Mouse (Mus musculus): Measurements from ENCODE around the gene Carm1. TPM values are rescaled to one million over a fixed set of nuclear protein-coding genes. Genes with fewer than 3 reads are reported as not detected.

Carm1 gene
- polyA plus RNA-seq, 1 experiment: 36.2 TPM

Other genes starting within 250 kb of the Carm1 start
- 95.6 and 122 TPM in 2 replicates for gene Ap1m2, start 234.6 kb upstream of the Carm1 start, polyA plus RNA-seq (2012; rRNA removed)
- gene Slc44a2, start 226.2 kb upstream of the Carm1 start, polyA plus RNA-seq (2012; rRNA removed): 17.5 and 24.1 TPM in 2 replicates
- 31.1 and 33.9 TPM in 2 replicates for gene Ilf3, start 179.0 kb upstream of the Carm1 start, polyA plus RNA-seq (2012; rRNA removed)
- gene Qtrt1, start 135.1 kb upstream of the Carm1 start, polyA plus RNA-seq (2012; rRNA removed): 35.5 and 42.5 TPM in 2 replicates
- gene Dnm2, start 122.0 kb upstream of the Carm1 start, polyA plus RNA-seq (2012; rRNA removed): 161 and 217 TPM in 2 replicates
- gene Tmed1, start 36.6 kb upstream of the Carm1 start, polyA plus RNA-seq (2012; rRNA removed): 11.6 and 15.5 TPM in 2 replicates
- 1.7 and 3.0 TPM in 2 replicates for gene AB124611, start 20.7 kb upstream of the Carm1 start, polyA plus RNA-seq (2012; rRNA removed)
- 15.2 and 18.0 TPM in 2 replicates for gene Timm29, start 45.8 kb downstream of the Carm1 start, polyA plus RNA-seq (2012; rRNA removed)
- 31.1 and 38.2 TPM in 2 replicates for gene Yipf2, start 45.9 kb downstream of the Carm1 start, polyA plus RNA-seq (2012; rRNA removed)
- 25.3 and 38.3 TPM in 2 replicates for gene Smarca4, start 69.3 kb downstream of the Carm1 start, polyA plus RNA-seq (2012; rRNA removed)
- 64.7 and 74.0 TPM in 2 replicates for gene Ldlr, start 176.6 kb downstream of the Carm1 start, polyA plus RNA-seq (2012; rRNA removed)
- 28.5 and 31.7 TPM in 2 replicates for gene Spc24, start 213.4 kb downstream of the Carm1 start, polyA plus RNA-seq (2012; rRNA removed)